ENCODE assay signal across 23 mouse cellular contexts in the genomic region with DNA sequence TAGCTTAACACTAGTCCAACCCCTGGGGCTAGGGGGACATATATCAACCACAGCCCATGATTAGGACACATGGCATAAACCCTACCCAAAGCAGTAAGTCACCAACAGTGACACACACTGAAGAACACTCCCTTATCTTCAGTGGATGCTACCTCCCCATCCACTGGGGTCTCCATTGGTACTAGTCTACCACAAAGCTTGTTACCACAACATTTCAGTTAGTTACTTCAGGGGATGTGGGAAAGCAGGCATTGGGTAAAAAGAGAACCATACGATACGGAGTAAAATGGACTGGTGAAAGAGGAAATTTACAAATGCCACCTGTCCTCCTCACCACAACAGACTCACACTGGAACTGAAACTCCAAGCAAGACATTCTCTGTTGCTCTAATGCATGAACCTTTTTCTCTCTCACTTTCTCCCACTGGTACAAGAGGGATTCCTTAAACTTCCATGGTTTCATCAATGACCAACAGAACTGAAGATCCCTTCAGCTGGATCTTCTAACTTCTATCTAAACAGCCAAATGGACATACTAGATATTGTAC. TPM values are rescaled to one million over a fixed set of nuclear protein-coding genes. Genes with fewer than 3 reads are reported as not detected.
DNase-seq lines count a peak whose midpoint lies in the region; ATAC-seq lines count a peak whose summit lies in the region.
"Had no signal": no experiment of that assay in that cellular context is flagged by ENCODE, and none has a peak within 500 bp of the region (broad histone marks: within the 10 kb centered on the region; RNA-seq: fewer than 3 reads in every experiment).

No protein-coding gene starts in this region.

- 78% methylated on average over 2 of the region's 2 CpGs for WGBS in liver, embryonic 13.5 days (ENCODE audit: insufficient replicate concordance)
- WGBS in forebrain, embryonic 12.5 days, result 92% methylated on average over 2 of the region's 2 CpGs

- no peak for ATAC-seq in liver, embryonic 13.5 days (ENCODE audit: low read depth)
- peak; percentile 57 for ATAC-seq in common myeloid progenitor, adult 5-6 weeks (replicated peaks; ENCODE audit: low read depth, poor library complexity, severe bottlenecking)
- ATAC-seq in megakaryocyte progenitor cell, adult 5-6 weeks (replicated peaks; ENCODE audit: poor library complexity), result peak; percentile 58
- no peak for ATAC-seq in forebrain, embryonic 12.5 days (ENCODE audit: low FRiP score)
- ATAC-seq: forebrain, embryonic 13.5 days; forebrain, postnatal 0 days; hindbrain, postnatal 0 days had no signal

- no peak overlapping the region for H3K4me2 ChIP-seq in liver, embryonic 13.5 days
- no peak overlapping the region for H3K4me2 ChIP-seq in forebrain, embryonic 12.5 days
- H3K4me2 ChIP-seq: embryonic facial prominence, embryonic 13.5 days; forebrain, embryonic 13.5 days; heart, embryonic 13.5 days; hindbrain, embryonic 13.5 days had no signal

- H3K27ac ChIP-seq in liver, embryonic 13.5 days, result 0 out of 2 replicates have a peak overlapping the region, but pooled peaks have one; percentile 13
- no peak overlapping the region for H3K27ac ChIP-seq in forebrain, embryonic 12.5 days
- H3K27ac ChIP-seq: embryonic facial prominence, embryonic 13.5 days; forebrain, embryonic 13.5 days; gastrocnemius, adult 2 months; heart, embryonic 13.5 days; hindbrain, embryonic 13.5 days; hindbrain, postnatal 0 days had no signal

- no peaks in the 10 kb centered on the region for H3K27me3 ChIP-seq in liver, embryonic 13.5 days
- no peaks in the 10 kb centered on the region for H3K27me3 ChIP-seq in forebrain, embryonic 12.5 days
- H3K27me3 ChIP-seq: embryonic facial prominence, embryonic 13.5 days; forebrain, embryonic 13.5 days; heart, embryonic 13.5 days; hindbrain, embryonic 13.5 days had no signal

- H3K4me3 ChIP-seq in liver, embryonic 13.5 days (replicated peaks), result no peak overlapping the region
- no peak overlapping the region for H3K4me3 ChIP-seq in forebrain, embryonic 12.5 days (replicated peaks)
- H3K4me3 ChIP-seq: embryonic facial prominence, embryonic 13.5 days; forebrain, embryonic 13.5 days; gastrocnemius, adult 2 months; heart, embryonic 13.5 days; hindbrain, embryonic 13.5 days had no signal

- H3K36me3 ChIP-seq in liver, embryonic 13.5 days, result peaks cover 22% of the 10 kb centered on the region
- peaks cover 28% of the 10 kb centered on the region for H3K36me3 ChIP-seq in forebrain, embryonic 12.5 days (replicated peaks)

- no peak overlapping the region for H3K9ac ChIP-seq in liver, embryonic 13.5 days
- H3K9ac ChIP-seq in forebrain, embryonic 12.5 days, result no peak overlapping the region
- H3K9ac ChIP-seq: embryonic facial prominence, embryonic 13.5 days; forebrain, embryonic 13.5 days; forebrain, postnatal 0 days; heart, embryonic 13.5 days; hindbrain, embryonic 13.5 days had no signal

- H3K9me3 ChIP-seq in liver, embryonic 13.5 days (replicated peaks), result no peaks in the 10 kb centered on the region
- no peaks in the 10 kb centered on the region for H3K9me3 ChIP-seq in forebrain, embryonic 12.5 days
- H3K9me3 ChIP-seq: embryonic facial prominence, embryonic 13.5 days; forebrain, embryonic 13.5 days; heart, embryonic 13.5 days; hindbrain, embryonic 13.5 days had no signal

- no peak for DNase-seq in liver, embryonic 13.5 days
- DNase-seq in liver (no peak), 416B (ENCODE audit: low read depth) (peak; percentile 73)
- DNase-seq in gastrocnemius, adult 18-20 months (ENCODE audit: low spot score), result no peak
- DNase-seq: adrenal gland, adult 2 months; adrenal gland, postnatal 25 days; cerebellum, adult 9-10 months; cerebellum, postnatal 25 days; forebrain, postnatal 0 days; gastrocnemius, adult 2 months; gastrocnemius, postnatal 25 days; heart, adult 11 months; heart, postnatal 4 days had no signal

- H3K4me1 ChIP-seq in liver, embryonic 13.5 days (replicated peaks), result peaks cover 15% of the 10 kb centered on the region
- H3K4me1 ChIP-seq in forebrain, embryonic 12.5 days, result peaks cover 9% of the 10 kb centered on the region

RNA-seq across cellular contexts. Expression of gene Tmed3, which starts 3.9 kb away (rescaled TPM):
- 39.7 and 39.8 TPM in 2 replicates for polyA plus RNA-seq in liver, embryonic 13.5 days (2015; fragmentation: Nextera tagmentation; extraction: Ambion mirVana)
- 98.8 and 113 TPM in 2 replicates for total RNA-seq in common myeloid progenitor, adult 5-6 weeks (2017)
- total RNA-seq in megakaryocyte progenitor cell, adult 5-6 weeks (2015), result 322 and 358 TPM in 2 replicates
- 264 and 336 TPM in 2 replicates for total RNA-seq in megakaryocyte progenitor cell, adult 5-6 weeks (2017)
- polyA plus RNA-seq in forebrain, embryonic 12.5 days (2016; fragmentation: Nextera tagmentation; extraction: Ambion mirVana), result 34.1 and 34.6 TPM in 2 replicates
- total RNA-seq in gastrocnemius, adult 18-20 months (2021), result 10 to 100 TPM; 14.2 to 14.4 TPM

RNA-seq across cellular contexts. Expression of gene Ankrd34c, which starts 37.3 kb away (rescaled TPM):
- not detected in 2 replicates for polyA plus RNA-seq in liver, embryonic 13.5 days (2015; fragmentation: Nextera tagmentation; extraction: Ambion mirVana)
- not detected in 2 replicates for total RNA-seq in common myeloid progenitor, adult 5-6 weeks (2017)
- total RNA-seq in megakaryocyte progenitor cell, adult 5-6 weeks (2015), result not detected in 2 replicates
- not detected in 2 replicates for total RNA-seq in megakaryocyte progenitor cell, adult 5-6 weeks (2017)
- polyA plus RNA-seq in forebrain, embryonic 12.5 days (2016; fragmentation: Nextera tagmentation; extraction: Ambion mirVana), result not detected in 2 replicates
- not detected for total RNA-seq in gastrocnemius, adult 18-20 months (2021)
- total RNA-seq: adrenal gland, adult 2 months; adrenal gland, postnatal 25 days; ES-E14; gastrocnemius, adult 2 months; gastrocnemius, postnatal 25 days; heart, postnatal 4 days had no signal
- polyA plus RNA-seq: adrenal gland, adult 2 months; embryonic facial prominence, embryonic 13.5 days; forebrain, embryonic 13.5 days; heart, embryonic 13.5 days; heart, postnatal 0 days had no signal

Comparison
In these comparisons a context has a peak if more than half of its experiments do, and no peak if none do; other contexts are left out.
1. ATAC-seq: peak in common myeloid progenitor, adult 5-6 weeks (single experiment) and megakaryocyte progenitor cell, adult 5-6 weeks (single experiment); none in liver, embryonic 13.5 days (single experiment) and forebrain, embryonic 12.5 days (single experiment).